Mouse (Mus musculus): Measurements from ENCODE around the gene Cdk11b. TPM values are rescaled to one million over a fixed set of nuclear protein-coding genes. Genes with fewer than 3 reads are reported as not detected.
"Not testable (repeated sequence)": the region's sequence is repeated elsewhere in the genome, so short reads cannot be mapped to it uniquely, and the experiment has no call there.

The Cdk11b gene
- total and polyA plus RNA-seq, 2 experiments from 2014 or later = 16.5 to 65.5 TPM

- H3K4me1 ChIP-seq (ENCODE audit: insufficient read depth, low read length) = no peaks in the 10 kb centered on the region
- no peak for DNase-seq (ENCODE audit: low spot score)
- H3K4me3 ChIP-seq (ENCODE audit: low read length) = no peak overlapping the region
- H3K4me2 ChIP-seq (ENCODE audit: low read depth, low read length) = no peak overlapping the region
- 69% methylated on average over 12 of the region's 12 CpGs for WGBS
- no peak overlapping the region for H3K9ac ChIP-seq (replicated peaks; ENCODE audit: low read length)
- no peaks in the 10 kb centered on the region for H3K9me3 ChIP-seq (ENCODE audit: low read length)
- no peak for TF ChIP-seq CTCF (IDR thresholded peaks at IDR 0.05; ENCODE audit: low read depth)
- ATAC-seq = no peak
- H3K36me3 ChIP-seq (ENCODE audit: insufficient read depth, low read length) = peaks cover 15% of the 10 kb centered on the region
- 0 out of 2 replicates have a peak, but pooled peaks cover 2% of the 10 kb centered on the region for H3K27me3 ChIP-seq (ENCODE audit: insufficient read depth, low read length)
- H3K27ac ChIP-seq = no peak overlapping the region
These were observed 36.0 kb downstream of the Cdk11b start for GRCm38 (mm10) chr4:155660641-155661040.

DNA sequence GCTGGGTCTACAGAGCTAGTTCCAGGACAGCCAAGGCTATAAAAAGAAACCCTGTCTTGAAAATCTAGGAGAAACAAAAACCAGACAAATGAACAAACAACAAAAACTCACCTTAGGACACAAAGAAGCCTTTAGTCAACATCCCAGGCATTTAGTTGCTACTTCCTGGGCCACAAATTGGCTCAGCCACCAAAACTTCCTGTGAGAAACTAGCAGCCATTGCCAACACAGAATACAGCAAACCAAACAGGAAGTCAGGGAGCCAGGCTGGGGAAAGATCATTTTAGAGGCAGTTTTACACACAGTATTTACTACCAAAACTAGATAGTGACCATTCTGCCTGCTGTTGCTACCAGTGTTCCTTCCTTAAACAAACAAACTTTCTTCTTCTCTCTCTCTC lies 42.2 kb downstream of the Cdk11b start:
- H3K9me3 ChIP-seq (ENCODE audit: low read length) = no peaks in the 10 kb centered on the region
- peaks cover 6% of the 10 kb centered on the region; the same call in 1 of the 2 replicates for H3K36me3 ChIP-seq (ENCODE audit: insufficient read depth, low read length)
- no peaks in the 10 kb centered on the region for H3K27me3 ChIP-seq (ENCODE audit: insufficient read depth, low read length)
- no peak overlapping the region for H3K9ac ChIP-seq (replicated peaks; ENCODE audit: low read length)
- H3K4me3 ChIP-seq (ENCODE audit: low read length) = no peak overlapping the region
- no peak for DNase-seq (ENCODE audit: low spot score)
- no peak overlapping the region for H3K4me2 ChIP-seq (ENCODE audit: low read depth, low read length)
- peaks cover 5% of the 10 kb centered on the region; the same call in 1 of the 2 replicates for H3K4me1 ChIP-seq (ENCODE audit: insufficient read depth, low read length)
- H3K27ac ChIP-seq = no peak overlapping the region
- ATAC-seq = no peak
- no peak for TF ChIP-seq CTCF (IDR thresholded peaks at IDR 0.05; ENCODE audit: low read depth)

DNA sequence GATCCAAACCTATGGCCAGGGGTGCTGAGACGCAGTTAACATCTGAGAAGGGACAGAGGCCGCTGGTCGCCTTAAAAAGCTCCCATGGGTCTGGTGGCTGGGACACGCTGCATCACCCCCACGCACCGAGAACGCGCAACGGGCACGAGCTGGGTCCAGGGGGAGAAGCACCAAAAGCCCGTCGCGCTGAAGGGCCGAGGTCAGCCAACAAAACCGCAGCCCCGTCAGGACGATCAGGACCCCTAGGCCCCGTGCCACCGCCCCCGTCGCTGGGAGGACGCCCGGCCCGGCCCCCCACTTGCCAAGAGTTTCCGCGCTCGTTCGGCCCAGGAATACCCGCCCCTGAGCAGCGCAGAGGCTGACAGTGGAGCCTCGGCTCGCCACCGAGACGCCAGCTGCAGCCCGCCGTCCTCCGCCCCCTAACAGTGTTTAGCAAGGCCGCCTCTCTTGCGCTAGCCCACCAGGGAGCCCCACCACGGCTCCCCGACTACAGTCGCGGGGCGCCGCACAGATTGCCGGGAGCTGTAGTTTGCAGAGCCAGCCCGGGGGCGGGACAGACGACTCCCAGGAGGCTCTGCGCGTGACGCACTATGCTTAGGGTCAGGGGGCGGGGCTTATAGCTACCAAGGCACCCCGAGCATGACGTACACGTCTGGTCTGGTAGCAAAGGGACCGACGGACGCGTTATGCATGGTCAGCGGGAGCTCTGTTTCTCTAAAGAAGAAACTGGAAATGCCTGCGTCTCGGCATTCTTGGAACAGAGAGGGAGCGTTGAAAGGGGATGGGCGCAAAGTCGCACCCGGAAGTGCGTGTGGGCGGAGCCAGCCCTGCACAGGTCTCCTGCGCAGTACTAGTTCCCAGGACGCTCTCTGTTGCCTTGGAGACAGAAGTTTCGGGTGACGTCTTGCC lies 44.3 kb downstream of the Cdk11b start, which contains the start of gene Mib2:
Gene Mib2 (minus strand): TSS at position 510 of the 909 bp plus-strand sequence.
- H3K4me1 ChIP-seq (ENCODE audit: insufficient read depth, low read length) = peaks cover 5% of the 10 kb centered on the region; the same call in 1 of the 2 replicates
- no peaks in the 10 kb centered on the region for H3K27me3 ChIP-seq (ENCODE audit: insufficient read depth, low read length)
- H3K27ac ChIP-seq = peak within 1 kb of the TSS; percentile 88
- TF ChIP-seq CTCF (IDR thresholded peaks at IDR 0.05; ENCODE audit: low read depth) = no peak
- H3K36me3 ChIP-seq (ENCODE audit: insufficient read depth, low read length) = no peaks in the 10 kb centered on the region; the same call in 1 of the 2 replicates
- DNase-seq (ENCODE audit: low spot score) (peak; percentile 99), ATAC-seq (peak; percentile 99)
- H3K9ac ChIP-seq (replicated peaks; ENCODE audit: low read length) = peak within 1 kb of the TSS; percentile 82
- H3K4me2 ChIP-seq (ENCODE audit: low read depth, low read length) = peak within 1 kb of the TSS; percentile 88
- WGBS = under 1% methylated on average over 64 of the region's 73 CpGs
- no peaks in the 10 kb centered on the region for H3K9me3 ChIP-seq (ENCODE audit: low read length)
- H3K4me3 ChIP-seq (ENCODE audit: low read length) = peak within 1 kb of the TSS; percentile 90

GRCm38 (mm10) chr4:155669598-155670075 lies 45.0 kb downstream of the Cdk11b start:
- DNase-seq (ENCODE audit: low spot score) (no peak), ATAC-seq (no peak)
- peak overlapping the region; percentile 88 for H3K4me2 ChIP-seq (ENCODE audit: low read depth, low read length)
- H3K27me3 ChIP-seq (ENCODE audit: insufficient read depth, low read length) = no peaks in the 10 kb centered on the region
- 1% methylated on average over 8 of the region's 8 CpGs for WGBS
- H3K9me3 ChIP-seq (ENCODE audit: low read length) = no peaks in the 10 kb centered on the region
- TF ChIP-seq CTCF (IDR thresholded peaks at IDR 0.05; ENCODE audit: low read depth) = no peak
- H3K4me3 ChIP-seq (ENCODE audit: low read length) = peak overlapping the region; percentile 90
- peaks cover 5% of the 10 kb centered on the region; the same call in 1 of the 2 replicates for H3K4me1 ChIP-seq (ENCODE audit: insufficient read depth, low read length)
- peak overlapping the region; percentile 88; the same call in 1 of the 2 replicates for H3K27ac ChIP-seq
- peak overlapping the region; percentile 82 for H3K9ac ChIP-seq (replicated peaks; ENCODE audit: low read length)
- no peaks in the 10 kb centered on the region; the same call in 1 of the 2 replicates for H3K36me3 ChIP-seq (ENCODE audit: insufficient read depth, low read length)

GRCm38 (mm10) chr4:155670236-155670635 lies 45.6 kb downstream of the Cdk11b start:
- 70% methylated on average over 4 of the region's 4 CpGs for WGBS
- not testable (repeated sequence) for ATAC-seq

DNA sequence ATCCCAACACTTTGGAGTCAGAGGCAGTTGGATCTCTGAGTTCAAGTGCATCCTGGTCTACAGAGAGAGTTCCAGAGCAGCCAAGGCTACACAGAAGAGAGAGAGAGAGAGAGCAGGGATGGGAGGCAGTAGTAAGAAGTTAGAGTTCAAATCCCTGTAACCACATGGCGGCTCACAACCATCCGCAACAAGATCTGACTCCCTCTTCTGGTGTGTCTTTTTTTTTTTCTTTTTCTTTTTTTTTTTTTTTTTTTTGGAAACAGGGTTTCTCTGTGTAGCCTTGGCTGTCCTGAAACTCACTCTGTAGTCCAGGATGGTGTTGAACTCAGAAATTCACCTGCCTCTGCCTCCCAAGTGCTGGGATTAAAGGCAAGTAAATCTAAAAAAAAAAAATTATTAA lies 47.4 kb downstream of the Cdk11b start:
- Histone ChIP-seq H3K9me3 (ENCODE audit: low read length) (no peaks in the 10 kb centered on the region), H3K27ac (no peak overlapping the region), H3K9ac (replicated peaks; ENCODE audit: low read length) (no peak overlapping the region), H3K4me1 (ENCODE audit: insufficient read depth, low read length) (peaks cover 5% of the 10 kb centered on the region; the same call in 1 of the 2 replicates), H3K27me3 (ENCODE audit: insufficient read depth, low read length) (no peaks in the 10 kb centered on the region), H3K4me2 (ENCODE audit: low read depth, low read length) (no peak overlapping the region), H3K4me3 (ENCODE audit: low read length) (no peak overlapping the region), H3K36me3 (ENCODE audit: insufficient read depth, low read length) (no peaks in the 10 kb centered on the region)
- TF ChIP-seq CTCF (IDR thresholded peaks at IDR 0.05; ENCODE audit: low read depth) = no peak
- ATAC-seq (no peak), DNase-seq (ENCODE audit: low spot score) (no peak)
- 54% methylated on average over 2 of the region's 2 CpGs for WGBS

More at GRCm38 (mm10) chr4:155670236-155670635, 45.6 kb downstream of the Cdk11b start:
- not testable (repeated sequence) for H3K27me3 ChIP-seq (ENCODE audit: insufficient read depth, low read length); H3K4me3 ChIP-seq (ENCODE audit: low read length); H3K4me1 ChIP-seq (ENCODE audit: insufficient read depth, low read length); H3K9ac ChIP-seq (replicated peaks; ENCODE audit: low read length); H3K36me3 ChIP-seq (ENCODE audit: insufficient read depth, low read length); H3K9me3 ChIP-seq (ENCODE audit: low read length); DNase-seq (ENCODE audit: low spot score); H3K27ac ChIP-seq; H3K4me2 ChIP-seq (ENCODE audit: low read depth, low read length)

All from hindbrain, postnatal 0 days (tissue).